Mouse (Mus musculus) cerebellum, postnatal 4 days (tissue): ENCODE measurements around the gene Ppp1r9a.

Experiments used
- DNase-seq, 2 experiments: peaks; one replicate each; pipeline ENCODE4 v3.0.0; 2022; ENCODE audit warnings: low spot score in 2 of 2, mixed read lengths in 1 of 2

Gene Ppp1r9a

GRCm38 (mm10) chr6:4956651-4957050 lies 53.9 kb downstream of the Ppp1r9a start:
- DNase-seq = no peak

- no peak for DNase-seq
Observed at GRCm38 (mm10) chr6:4962197-4962596, 59.5 kb downstream of the Ppp1r9a start.

GRCm38 (mm10) chr6:4963049-4963448 lies 60.3 kb downstream of the Ppp1r9a start:
- no peak for DNase-seq

GRCm38 (mm10) chr6:4967236-4967635 lies 64.5 kb downstream of the Ppp1r9a start:
- DNase-seq = no peak

- DNase-seq = no peak
Observed at GRCm38 (mm10) chr6:4971229-4971628, 68.5 kb downstream of the Ppp1r9a start.

GRCm38 (mm10) chr6:4972808-4973207 lies 70.1 kb downstream of the Ppp1r9a start:
- no peak for DNase-seq

GRCm38 (mm10) chr6:4973337-4973736 lies 70.6 kb downstream of the Ppp1r9a start:
- DNase-seq = no peak

- no peak for DNase-seq
Observed at GRCm38 (mm10) chr6:4977515-4977914, 74.8 kb downstream of the Ppp1r9a start.

- no peak for DNase-seq
Observed at GRCm38 (mm10) chr6:4978249-4978648, 75.5 kb downstream of the Ppp1r9a start.

- no peak for DNase-seq
Observed at GRCm38 (mm10) chr6:4978897-4979296, 76.2 kb downstream of the Ppp1r9a start.

- DNase-seq = no peak
Observed at GRCm38 (mm10) chr6:4980113-4980512, 77.4 kb downstream of the Ppp1r9a start.

GRCm38 (mm10) chr6:4982686-4983162 lies 80.0 kb downstream of the Ppp1r9a start:
- no peak for DNase-seq

- DNase-seq = no peak
Observed at GRCm38 (mm10) chr6:4985668-4986067, 83.0 kb downstream of the Ppp1r9a start.

- no peak for DNase-seq
Observed at GRCm38 (mm10) chr6:4987084-4987483, 84.4 kb downstream of the Ppp1r9a start.

GRCm38 (mm10) chr6:4988688-4989087 lies 86.0 kb downstream of the Ppp1r9a start:
- DNase-seq = no peak

- DNase-seq = no peak
Observed at GRCm38 (mm10) chr6:4992308-4992707, 89.6 kb downstream of the Ppp1r9a start.

- no peak for DNase-seq
Observed at GRCm38 (mm10) chr6:4993600-4994160, 91.0 kb downstream of the Ppp1r9a start.

GRCm38 (mm10) chr6:4994161-4994919 lies 91.6 kb downstream of the Ppp1r9a start:
- no peak for DNase-seq

- DNase-seq = no peak
Observed at GRCm38 (mm10) chr6:4997599-4997998, 94.9 kb downstream of the Ppp1r9a start.

- no peak for DNase-seq
Observed at GRCm38 (mm10) chr6:4998929-4999328, 96.2 kb downstream of the Ppp1r9a start.

- no peak for DNase-seq
Observed at GRCm38 (mm10) chr6:5000788-5001187, 98.1 kb downstream of the Ppp1r9a start.

GRCm38 (mm10) chr6:5005491-5006275 lies 103.0 kb downstream of the Ppp1r9a start:
- DNase-seq = peak in 1 of 2 experiments; percentile 18
